Mouse (Mus musculus) ES-E14 (cell line): ENCODE data around the gene Tmem63c. TPM values are rescaled to one million over a fixed set of nuclear protein-coding genes. Genes with fewer than 3 reads are reported as not detected.

Source experiments
- DNase-seq: peaks from one replicate; pipeline ENCODE4 v3.0.0-alpha.2; 2013; ENCODE audit warnings: low read depth, low spot score
- H3K27ac ChIP-seq: 2 replicates; pipeline ENCODE4 v1.5.1; 2012; ENCODE audit warnings: low read depth, mild to moderate bottlenecking, low read length, moderate library complexity, mixed read lengths; ENCODE audit not compliant: poor library complexity, insufficient read depth, severe bottlenecking
- H3K36me3 ChIP-seq: 2 replicates; pipeline ENCODE4 v1.6.1; 2012; ENCODE audit warnings: mild to moderate bottlenecking, low read length, moderate library complexity, mixed read lengths; ENCODE audit not compliant: control insufficient read depth, poor library complexity, insufficient read depth, severe bottlenecking
- H3K4me1 ChIP-seq, 2 experiments: fragments of 150-350 bp in 1 of 2; sonication (generic) in 1 of 2; 2 replicates each; pipeline ENCODE4 v1.6.1; 2012; ENCODE audit warnings: low read length in 2 of 2, mild to moderate bottlenecking in 1 of 2, mixed read lengths in 1 of 2; ENCODE audit not compliant: control insufficient read depth in 2 of 2, insufficient read depth in 2 of 2, poor library complexity in 1 of 2
- H3K4me3 ChIP-seq, 2 experiments: fragments of 150-350 bp in 1 of 2; sonication (generic) in 1 of 2; 2 replicates each; pipeline ENCODE4 v1.5.1; 2012; ENCODE audit warnings: low read length in 2 of 2, low read depth in 1 of 2, mild to moderate bottlenecking in 1 of 2, mixed read lengths in 1 of 2; ENCODE audit not compliant: insufficient read depth in 1 of 2, poor library complexity in 1 of 2, severe bottlenecking in 1 of 2
- H3K9ac ChIP-seq: 2 replicates; pipeline ENCODE4 v1.6.1; 2012; ENCODE audit warnings: low read depth, mild to moderate bottlenecking, low read length, mixed read lengths; ENCODE audit not compliant: poor library complexity, insufficient read depth, severe bottlenecking
- H3K9me3 ChIP-seq: fragments of 150-350 bp; sonication (generic); 2 replicates; pipeline ENCODE4 v1.6.1; 2012; ENCODE audit warnings: low read depth, mild to moderate bottlenecking, low read length; ENCODE audit not compliant: control insufficient read depth, insufficient read depth
- CHD2 ChIP-seq: IDR thresholded peaks from 2 replicates; pipeline ENCODE4 v1.6.1; 2014; ENCODE audit warnings: mild to moderate bottlenecking, low read depth, low read length, inconsistent platforms
- HCFC1 ChIP-seq: IDR thresholded peaks from 2 replicates; pipeline ENCODE4 v1.6.1; 2012; ENCODE audit warnings: low read length, inconsistent platforms, borderline replicate concordance; ENCODE audit not compliant: insufficient read depth
- MAFK ChIP-seq: IDR thresholded peaks from 2 replicates; pipeline ENCODE4 v1.6.1; 2014; ENCODE audit warnings: mild to moderate bottlenecking, low read depth, low read length, inconsistent platforms; ENCODE audit not compliant: insufficient read depth
- ZC3H11A ChIP-seq: IDR thresholded peaks from 2 replicates; pipeline ENCODE4 v1.6.1; 2012; ENCODE audit warnings: low read depth, mild to moderate bottlenecking, inconsistent platforms, low read length, borderline replicate concordance
- ZNF384 ChIP-seq: IDR thresholded peaks from 2 replicates; pipeline ENCODE4 v1.6.1; 2012; ENCODE audit warnings: low read depth, low read length, inconsistent platforms
- in situ Hi-C, 2 experiments: fragments of 600-800 bp; cut with MboI; formaldehyde crosslinking; loops; one replicate each; pipeline ENCODE4 v1.15.1; 2025; ENCODE audit warnings: low sequenced_read_pairs in 2 of 2, inconsistent platforms in 1 of 2; ENCODE audit not compliant: unreplicated experiment in 2 of 2
- total RNA-seq: library from RNA; depleted of rRNA; stranded (reverse); fragments of 300-350 nt; gene quantifications from 2 replicates; pipeline ENCODE4 v1.2.3, GENCODE M21; 2012; rRNA removed

Gene Tmem63c
- 1.9 and 2.2 TPM in 2 replicates for total RNA-seq

DNA sequence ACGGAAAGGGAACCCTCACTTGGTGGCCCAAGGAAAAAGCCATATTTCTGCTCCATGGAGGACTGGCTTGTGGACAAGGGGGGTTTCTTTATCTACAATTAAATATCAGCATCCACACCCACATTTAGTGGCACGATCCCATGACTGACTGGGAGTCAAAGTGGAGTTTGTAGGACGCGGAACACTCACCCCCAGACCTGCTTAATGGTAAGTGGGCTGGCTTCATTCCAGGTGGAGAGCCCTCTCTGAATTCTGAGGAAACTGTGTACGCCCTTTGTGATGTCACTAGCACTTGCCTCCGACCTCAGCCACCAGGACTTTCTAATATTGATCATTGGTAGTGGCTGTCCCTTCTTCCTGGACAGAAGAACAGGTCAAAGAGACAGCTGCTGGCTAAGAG lies at the start of gene Tmem63c:
TSS of gene Tmem63c (plus strand) at position 301 of the 400 bp plus-strand sequence.
- Histone ChIP-seq H3K27ac (no peak within 1 kb of the TSS), H3K36me3 (no peaks in the 10 kb centered on the region), H3K9me3 (no peaks in the 10 kb centered on the region), H3K4me3 (no peak within 1 kb of the TSS), H3K9ac (no peak within 1 kb of the TSS), H3K4me1 (0 out of 4 replicates have a peak, but pooled peaks cover 0 to 3% of the 10 kb centered on the region in 2 experiments)
- no peak for DNase-seq
- in situ Hi-C loops: no loop called here
- no peak for TF ChIP-seq ZNF384
- TF ChIP-seq CHD2: no peak
- TF ChIP-seq MAFK: no peak
- TF ChIP-seq ZC3H11A: no peak
- no peak for TF ChIP-seq HCFC1

DNA sequence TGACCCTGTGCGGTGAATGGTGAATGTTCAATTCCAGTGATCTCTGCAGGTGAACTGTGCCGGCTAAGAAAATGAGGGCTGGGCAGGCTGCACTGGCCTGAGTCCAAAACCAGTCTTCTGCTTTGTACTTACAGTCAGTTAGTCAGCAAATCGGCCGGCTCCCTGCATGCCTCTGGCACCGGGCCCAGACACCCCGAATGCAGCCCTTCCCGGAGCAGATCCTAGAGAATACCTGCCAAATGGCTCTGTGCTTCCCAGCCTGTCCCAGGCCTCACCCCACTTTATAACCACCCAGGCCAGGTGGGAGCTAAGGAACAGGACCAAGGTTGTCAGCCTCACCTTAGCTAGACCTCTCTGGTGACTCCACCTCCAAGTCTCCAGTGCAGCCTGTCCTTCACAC lies 47.9 kb upstream of the Tmem63c start:
- Histone ChIP-seq H3K4me3 (no peak overlapping the region), H3K4me1 (peaks cover 1 to 8% of the 10 kb centered on the region in 2 experiments; a peak in 2 of 4 replicates), H3K9me3 (no peaks in the 10 kb centered on the region), H3K36me3 (no peaks in the 10 kb centered on the region), H3K27ac (no peak overlapping the region), H3K9ac (no peak overlapping the region)
- TF ChIP-seq MAFK: no peak
- no peak for TF ChIP-seq HCFC1
- no peak for TF ChIP-seq CHD2
- no peak for TF ChIP-seq ZNF384
- no peak for TF ChIP-seq ZC3H11A
- DNase-seq: no peak
- in situ Hi-C loops: no loop called here

GRCm38 (mm10) chr12:86973706-86974105 lies 47.4 kb upstream of the Tmem63c start:
- H3K9ac ChIP-seq: no peak overlapping the region
- DNase-seq: no peak
- in situ Hi-C loops: no loop called here

DNA sequence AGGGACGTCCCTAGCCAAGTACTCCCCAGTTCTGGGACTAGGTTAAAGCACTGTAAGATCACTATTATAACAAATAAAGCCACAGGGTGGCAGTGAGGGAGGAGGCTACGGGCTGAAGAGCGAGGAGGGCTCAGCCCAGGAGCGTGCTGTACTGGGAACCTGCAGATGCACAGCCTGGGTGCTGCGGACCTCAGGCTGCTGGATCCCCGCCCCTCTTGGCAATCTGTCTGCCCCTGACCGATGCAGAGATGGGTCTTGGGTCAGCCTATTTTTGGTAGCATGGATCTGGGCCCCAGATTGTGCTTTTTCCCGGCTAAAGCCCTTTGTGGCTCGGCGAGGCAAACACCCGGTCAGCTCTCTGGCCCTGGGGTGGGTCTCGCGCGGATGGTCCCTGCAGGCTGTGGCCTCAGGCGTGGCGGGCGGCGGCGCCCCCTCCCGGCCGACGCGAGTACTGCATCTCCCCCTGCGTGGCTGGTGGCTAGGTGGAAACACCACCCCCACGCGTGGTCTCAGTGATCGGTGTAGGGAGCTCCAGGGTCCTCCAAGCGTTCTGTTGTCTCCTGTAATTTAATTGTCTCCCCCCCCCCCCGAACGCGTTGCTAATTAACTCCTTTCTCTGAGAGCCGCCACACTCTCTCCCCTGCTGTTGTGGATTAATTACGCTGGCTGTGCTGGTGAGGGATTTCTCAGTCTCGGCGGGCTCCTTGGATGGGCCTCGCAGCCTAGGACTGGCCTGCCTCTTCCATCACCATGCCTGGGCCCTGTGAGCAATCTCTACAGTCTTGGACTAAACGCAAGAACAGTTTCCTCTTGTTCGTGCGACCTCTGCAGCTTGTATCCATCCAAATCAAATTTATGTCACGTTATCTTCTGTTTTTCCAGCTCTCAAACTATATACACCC lies 46.5 kb upstream of the Tmem63c start:
- no peaks in the 10 kb centered on the region for H3K9me3 ChIP-seq
- in situ Hi-C loops: no loop called here
- no peaks in the 10 kb centered on the region for H3K36me3 ChIP-seq
- H3K4me3 ChIP-seq: peak overlapping the region; percentile 52 to 77; a peak in 3 of 4 replicates
- H3K9ac ChIP-seq: peak overlapping the region; percentile 51; the same call in 1 of the 2 replicates
- no peak overlapping the region for H3K27ac ChIP-seq
- peaks cover 1 to 12% of the 10 kb centered on the region in 2 experiments; a peak in 2 of 4 replicates for H3K4me1 ChIP-seq
- TF ChIP-seq CHD2 (no peak), ZC3H11A (no peak), HCFC1 (no peak), ZNF384 (no peak), MAFK (no peak)
- no peak for DNase-seq

More at GRCm38 (mm10) chr12:86973706-86974105, 47.4 kb upstream of the Tmem63c start:
- Histone ChIP-seq H3K36me3 (no peaks in the 10 kb centered on the region), H3K9me3 (no peaks in the 10 kb centered on the region), H3K4me1 (peaks cover 1 to 12% of the 10 kb centered on the region in 2 experiments; a peak in 2 of 4 replicates), H3K27ac (no peak overlapping the region), H3K4me3 (no peak overlapping the region; a peak in 1 of 4 replicates)
- TF ChIP-seq CHD2 (no peak), HCFC1 (no peak), ZC3H11A (no peak), MAFK (no peak), ZNF384 (no peak)
